Mouse (Mus musculus): Measurements from ENCODE around the gene AU021092.

AU021092 gene

DNA sequence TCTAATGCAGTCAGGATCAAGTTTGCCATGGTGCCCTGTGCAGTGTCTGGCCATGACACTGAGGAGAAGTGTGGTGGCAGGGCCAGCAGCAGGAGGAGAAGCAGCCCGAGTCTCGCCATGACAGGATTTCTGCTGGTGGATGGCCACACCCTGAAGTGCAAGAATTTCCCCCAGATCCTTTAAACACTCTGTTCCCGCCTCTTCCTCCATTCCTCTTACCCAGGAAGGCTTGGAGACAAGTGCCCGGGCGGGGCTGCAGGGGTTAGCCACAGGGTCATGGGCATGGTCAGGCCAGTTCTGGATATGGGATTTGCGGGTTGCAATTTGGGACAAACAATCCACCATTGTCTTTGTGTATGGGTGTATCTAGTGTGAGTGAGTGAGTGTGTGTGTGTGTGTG lies at the start of gene AU021092:
TSS of gene AU021092 (minus strand) at position 160 of the 400 bp plus-strand sequence.
- 69% methylated on average over 6 of the region's 6 CpGs for WGBS

GRCm38 (mm10) chr16:5271411-5272035 lies 49.4 kb upstream of the AU021092 start:
- WGBS, result 89% methylated on average over 4 of the region's 4 CpGs

GRCm38 (mm10) chr16:5263926-5264325 lies 41.8 kb upstream of the AU021092 start:
- 91% methylated on average over 7 of the region's 7 CpGs for WGBS

GRCm38 (mm10) chr16:5263156-5263555 lies 41.1 kb upstream of the AU021092 start:
- 88% methylated on average over 8 of the region's 8 CpGs for WGBS

DNA sequence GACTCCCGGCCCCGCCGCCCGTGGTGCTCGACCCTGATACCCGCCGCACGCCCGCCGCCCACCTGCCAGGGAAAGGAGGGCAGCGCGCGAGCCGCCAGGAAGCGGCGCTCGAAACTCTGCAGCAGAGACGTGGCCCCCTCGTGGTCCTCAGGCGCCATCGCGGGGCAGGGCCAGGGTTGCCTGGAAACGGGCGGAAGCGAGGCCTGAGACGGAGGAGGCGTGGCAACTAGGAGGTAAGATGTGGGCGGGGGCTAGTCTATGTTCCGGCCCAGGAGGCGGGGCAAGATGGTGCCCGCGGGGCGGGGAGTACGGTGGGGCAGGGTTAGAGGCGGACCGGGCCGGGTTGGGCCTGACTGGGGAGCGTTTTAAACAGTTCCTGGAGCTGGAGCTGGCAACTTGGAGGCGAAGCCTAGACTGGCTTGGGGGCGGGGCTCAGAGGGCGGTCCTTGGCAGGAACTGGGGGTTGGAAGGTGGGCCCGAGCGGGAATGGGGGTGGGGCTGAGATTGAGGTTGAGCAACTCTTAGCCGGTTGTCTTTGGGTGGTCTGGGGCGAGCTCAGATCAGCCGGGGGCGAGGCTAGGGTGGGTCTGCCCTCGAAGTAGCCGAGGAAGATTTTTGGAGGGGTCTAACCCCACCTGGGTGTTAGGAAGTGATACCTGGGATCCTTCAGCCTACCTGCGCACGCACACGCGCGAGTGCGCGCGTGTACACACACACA lies 33.8 kb upstream of the AU021092 start, which contains the start of gene Eef2kmt:
TSS of gene Eef2kmt (minus strand) at position 205 of the 718 bp plus-strand sequence.
- 2% methylated on average over 55 of the region's 57 CpGs for WGBS

GRCm38 (mm10) chr16:5255081-5255740 lies 33.1 kb upstream of the AU021092 start:
- 6% methylated on average over 27 of the region's 27 CpGs for WGBS

DNA sequence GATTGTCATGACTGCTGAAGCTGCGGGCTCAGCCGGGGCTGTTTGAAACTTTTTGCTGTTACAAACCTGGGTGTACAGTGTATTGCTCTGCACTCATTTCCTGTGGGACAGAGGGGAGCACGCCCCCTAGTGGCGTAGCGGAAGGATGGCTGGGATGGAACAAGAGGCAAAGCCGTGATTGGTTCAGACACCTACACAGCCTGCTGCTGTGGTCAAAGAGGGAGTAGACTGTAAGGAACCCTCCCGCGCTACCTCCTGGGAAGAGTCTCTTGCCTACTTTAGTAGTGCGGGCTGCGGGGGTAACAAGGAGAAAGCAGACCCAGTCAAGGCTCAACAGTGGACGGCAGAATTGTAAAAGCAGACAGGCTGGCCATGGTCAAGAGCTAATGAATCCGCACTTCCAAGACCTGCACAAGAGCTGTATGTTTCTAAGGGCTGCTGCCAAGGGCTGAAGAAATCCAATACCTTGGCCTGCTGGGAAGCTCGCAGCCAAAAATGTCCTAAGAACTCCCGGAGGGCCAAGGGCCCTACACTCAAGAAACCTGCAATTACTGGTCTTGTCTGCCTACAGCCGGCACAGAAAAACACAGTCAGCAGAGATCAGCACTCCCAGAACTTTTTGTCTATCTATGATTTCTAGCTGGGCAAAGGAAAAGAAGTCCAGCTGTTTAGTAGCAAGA lies 32.4 kb upstream of the AU021092 start:
- WGBS, result 12% methylated on average over 15 of the region's 15 CpGs

DNA sequence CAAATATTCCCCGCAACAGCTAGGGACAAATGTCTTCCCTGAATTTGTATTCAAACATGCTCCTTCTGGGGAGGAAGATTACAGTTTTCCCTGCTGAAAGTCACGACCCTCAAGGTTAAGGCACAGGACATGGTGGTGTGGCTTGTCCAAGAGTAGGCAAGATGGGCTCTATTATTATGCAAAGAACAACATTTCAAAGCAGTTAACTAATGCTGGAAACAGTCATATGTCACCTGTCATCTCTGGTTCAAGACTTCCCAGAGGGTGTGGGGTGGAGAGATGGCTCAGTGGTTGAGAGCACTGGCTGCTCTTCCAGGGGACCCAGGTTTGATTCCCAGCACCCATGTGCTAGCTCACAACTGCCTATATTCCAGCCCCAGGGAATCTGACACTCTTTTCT lies 30.2 kb upstream of the AU021092 start:
- WGBS, result 96% methylated on average over 2 of the region's 2 CpGs

- WGBS, result 97% methylated on average over 3 of the region's 3 CpGs
Observed at GRCm38 (mm10) chr16:5250891-5251290, 28.8 kb upstream of the AU021092 start.

- 30% methylated on average over 7 of the region's 7 CpGs for WGBS
Observed at GRCm38 (mm10) chr16:5244411-5244810, 22.3 kb upstream of the AU021092 start.

DNA sequence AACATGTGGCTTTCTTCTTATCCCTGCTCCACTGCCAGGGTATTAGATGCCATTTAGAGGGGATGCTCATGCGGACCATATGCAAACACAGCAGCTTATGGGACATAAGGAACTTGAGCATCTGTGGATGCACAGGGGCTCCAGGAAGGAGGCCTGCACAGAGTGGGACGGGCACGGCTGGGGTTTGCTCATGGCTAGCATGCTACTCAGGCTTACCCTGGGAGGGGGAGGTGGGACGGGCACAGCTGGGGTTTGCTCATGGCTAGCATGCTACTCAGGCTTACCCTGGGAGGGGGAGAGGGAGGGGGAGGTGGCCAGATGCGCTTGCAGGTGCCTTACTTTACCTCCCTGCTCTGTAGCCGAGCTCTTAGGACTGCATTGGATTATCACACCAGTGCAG lies 20.8 kb upstream of the AU021092 start:
- 92% methylated on average over 6 of the region's 6 CpGs for whole genome bisulfite sequencing

GRCm38 (mm10) chr16:5242355-5242754 lies 20.3 kb upstream of the AU021092 start:
- 93% methylated on average over 4 of the region's 4 CpGs for WGBS

- under 1% methylated on average over 47 of the region's 47 CpGs for WGBS
Observed at GRCm38 (mm10) chr16:5233418-5234313, 11.6 kb upstream of the AU021092 start, which contains the start of gene Alg1. Gene Alg1, plus strand, starts transcription at chr16:5233621.

GRCm38 (mm10) chr16:5232982-5233381 lies 10.9 kb upstream of the AU021092 start:
- 66% methylated on average over 4 of the region's 4 CpGs for WGBS

DNA sequence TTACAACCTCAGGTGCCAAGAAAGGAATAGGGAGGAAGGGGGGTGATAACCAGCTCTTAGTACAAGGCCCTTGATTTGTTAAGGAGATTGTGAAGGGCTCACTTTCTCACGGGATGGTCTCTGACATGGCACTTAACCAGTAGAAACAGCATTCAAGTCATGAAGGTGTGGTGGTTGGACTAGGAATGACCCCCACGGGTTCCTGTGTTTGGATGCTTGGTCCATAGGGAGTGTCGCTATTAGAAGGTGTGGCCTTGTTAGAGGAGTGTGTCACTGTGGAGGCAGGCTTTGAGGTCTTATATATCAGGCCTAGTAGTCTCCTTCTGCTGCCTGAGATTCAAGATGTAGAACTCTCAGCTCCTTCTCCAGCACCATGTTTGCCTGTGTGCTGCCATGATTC lies 6.0 kb upstream of the AU021092 start:
- 87% methylated on average over 3 of the region's 3 CpGs for whole genome bisulfite sequencing

GRCm38 (mm10) chr16:5227501-5227900 lies 5.4 kb upstream of the AU021092 start:
- WGBS, result 88% methylated on average over 19 of the region's 19 CpGs

DNA sequence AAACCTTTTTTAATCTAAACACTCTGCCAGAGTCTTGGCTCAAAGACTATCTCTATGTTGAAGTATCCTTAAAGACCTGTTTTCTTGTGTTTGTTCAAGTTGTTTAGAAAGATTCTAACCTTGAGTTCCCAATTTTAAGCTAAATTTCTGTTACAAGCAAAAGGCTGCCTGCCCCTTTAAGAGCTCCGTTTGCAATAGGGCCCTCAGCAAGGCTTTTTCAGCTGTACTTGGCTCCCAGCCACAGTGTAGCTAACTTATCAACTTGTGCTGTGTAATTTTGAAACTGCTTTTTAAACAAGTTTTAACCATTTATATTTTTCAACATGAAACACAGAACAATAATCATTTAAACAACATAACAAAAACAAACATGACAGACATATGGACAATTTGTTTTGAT lies 4.4 kb upstream of the AU021092 start:
- WGBS, result 4% methylated on average over 1 of the region's 1 CpGs

DNA sequence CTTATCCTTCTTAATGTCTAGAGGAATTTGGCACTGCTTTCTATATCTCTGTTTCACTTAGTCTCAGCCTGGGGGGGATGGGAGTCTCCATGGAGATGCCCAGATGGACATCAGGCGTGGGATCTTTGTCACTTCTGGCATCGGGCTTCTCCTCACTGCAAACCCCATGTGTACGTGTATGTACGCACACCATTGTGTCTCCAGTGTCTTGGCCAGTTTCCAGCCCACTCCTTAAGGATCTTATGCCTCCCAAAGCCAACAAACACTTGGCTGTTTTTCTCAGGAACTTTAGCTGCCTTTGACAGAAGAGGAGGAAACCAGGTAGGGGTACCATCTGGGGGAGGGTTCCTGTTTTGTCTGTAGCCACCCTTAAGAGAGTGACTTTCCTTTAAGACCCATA lies 696 bp downstream of the AU021092 start:
- WGBS, result 40% methylated on average over 4 of the region's 4 CpGs

- 66% methylated on average over 5 of the region's 5 CpGs for WGBS
Observed at GRCm38 (mm10) chr16:5217341-5218133, 4.6 kb downstream of the AU021092 start.

DNA sequence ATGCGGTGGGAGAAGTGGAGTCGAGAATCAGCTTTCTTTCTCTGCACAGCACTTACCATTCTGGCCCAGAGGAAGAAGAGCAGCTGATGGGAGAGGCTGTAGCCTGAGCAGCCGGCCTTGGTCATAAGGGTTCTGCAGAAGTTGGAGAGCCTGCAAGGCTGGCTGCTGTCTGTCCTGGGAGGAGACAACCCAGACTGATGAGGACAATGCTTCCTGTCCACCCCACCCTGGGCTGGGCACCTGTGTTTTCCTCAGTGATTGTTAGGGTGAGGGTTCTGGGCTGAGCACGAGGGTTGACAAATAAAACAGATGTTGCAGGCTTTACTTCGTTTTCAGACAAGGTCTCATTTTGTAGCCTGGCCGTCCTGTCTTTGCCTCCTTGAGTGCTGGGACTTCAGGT lies 5.4 kb downstream of the AU021092 start:
- 77% methylated on average over 6 of the region's 6 CpGs for WGBS

Measured in cerebral cortex, adult 2 months (tissue).